Mouse (Mus musculus): ENCODE data around the gene Tfap4. TPM values are rescaled to one million over a fixed set of nuclear protein-coding genes. Genes with fewer than 3 reads are reported as not detected.
"Not testable (repeated sequence)": the region's sequence is repeated elsewhere in the genome, so short reads cannot be mapped to it uniquely, and the experiment has no call there.

Gene Tfap4
- polyA plus RNA-seq, 1 experiment, result 8.0 TPM

DNA sequence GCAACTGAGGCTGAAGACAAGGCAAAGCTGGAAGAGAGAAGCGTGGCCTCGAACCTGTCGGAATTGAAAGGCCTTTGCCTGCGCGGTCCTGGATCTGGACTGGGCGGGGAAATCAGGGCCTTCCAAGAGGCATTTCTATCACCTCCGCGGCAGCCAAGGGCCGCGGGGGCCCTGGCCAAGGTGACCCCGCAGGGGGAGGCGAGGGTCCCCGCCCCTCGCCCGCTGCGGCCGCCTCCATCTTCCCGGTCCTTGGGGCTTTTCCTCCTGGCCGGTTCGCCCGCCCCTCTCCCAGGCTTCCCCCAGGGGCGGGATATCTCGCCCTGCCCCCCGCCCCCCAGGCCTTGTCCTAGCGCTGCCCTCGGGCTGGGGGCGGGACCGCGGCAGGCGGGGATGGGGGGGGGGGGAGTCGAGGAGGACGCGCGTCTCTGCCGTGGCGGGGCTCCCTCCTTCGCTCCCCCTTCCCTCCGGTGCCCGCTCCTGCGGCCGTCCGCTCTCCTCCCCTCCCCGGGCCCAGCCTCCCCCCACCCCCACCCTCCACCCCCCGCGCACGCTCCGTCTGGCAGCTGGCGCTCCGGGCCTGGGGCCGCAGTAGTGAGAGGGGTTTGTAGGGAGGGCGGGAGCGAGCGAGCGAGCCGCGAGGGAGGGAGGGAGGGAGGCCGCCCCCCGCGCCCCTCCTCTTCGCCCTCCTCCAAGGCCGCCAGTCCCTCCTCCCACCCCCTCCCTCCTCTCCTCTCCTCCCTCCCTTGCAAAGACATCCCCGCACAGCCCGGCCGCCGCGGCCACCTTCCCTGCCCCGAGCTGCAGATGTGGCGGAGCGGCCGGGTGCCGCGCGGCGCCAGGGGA, 34.5 kb upstream of the Tfap4 start, which contains the start of gene Glis2:
Gene Glis2 (plus strand): TSS at position 743 of the 843 bp plus-strand sequence.
- Histone ChIP-seq H3K4me1 (ENCODE audit: control insufficient read depth, insufficient read depth, low read length) (no peaks in the 10 kb centered on the region), H3K4me3 (ENCODE audit: insufficient read depth, low read length) (peak within 1 kb of the TSS; percentile 58), H3K27ac (ENCODE audit: insufficient read depth, low read depth, low read length) (no peak within 1 kb of the TSS)
- TF ChIP-seq CTCF (IDR thresholded peaks at IDR 0.05; ENCODE audit: low read depth, low read length) (no peak), POLR2A (IDR thresholded peaks at IDR 0.05; ENCODE audit: borderline replicate concordance, low read depth, low read length) (no peak)

DNA sequence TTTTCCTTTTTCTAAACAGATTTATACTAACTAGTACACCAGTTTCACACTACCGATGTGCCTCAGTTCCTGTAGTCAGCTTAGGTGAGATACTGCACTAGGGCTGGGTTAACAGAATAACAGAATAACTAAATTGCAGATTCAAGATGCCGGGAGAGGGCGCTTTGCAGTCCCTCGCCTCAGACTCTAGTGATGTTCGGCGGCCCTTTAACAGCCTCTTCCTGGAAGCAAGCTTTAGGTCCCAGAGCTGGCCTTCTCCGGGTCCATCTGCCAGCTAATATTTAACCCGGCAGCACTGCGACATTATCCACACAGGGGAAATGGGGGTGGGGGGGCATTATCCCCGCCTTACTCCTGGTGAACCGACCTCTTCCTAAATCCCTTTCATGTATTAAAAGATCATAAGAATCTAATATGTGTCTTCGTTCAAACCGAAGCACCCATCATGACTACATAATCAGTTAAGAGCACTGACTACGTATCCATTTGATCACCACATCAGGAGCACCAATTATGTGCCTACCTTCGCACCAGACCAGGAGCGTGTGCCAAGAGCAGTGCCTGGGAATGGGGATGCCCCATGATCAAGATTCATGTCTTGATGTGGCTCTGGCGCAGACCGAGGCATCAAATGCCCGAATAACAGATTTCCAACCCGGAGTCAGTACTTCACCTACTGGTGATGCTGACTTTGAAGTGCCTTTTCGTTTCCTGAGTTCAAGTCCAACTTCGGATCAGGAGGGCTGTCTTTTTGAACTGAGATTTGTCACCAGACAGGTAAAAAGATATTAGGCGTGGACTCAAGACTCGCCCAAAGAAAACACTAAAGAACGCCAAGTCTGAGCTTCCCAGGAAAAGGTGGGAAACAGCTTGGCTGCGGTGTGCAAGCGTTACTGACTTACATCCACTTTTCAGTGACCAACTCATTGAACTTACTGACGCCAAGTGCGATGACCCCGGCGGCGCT, 33.5 kb upstream of the Tfap4 start:
- H3K27ac ChIP-seq (ENCODE audit: insufficient read depth, low read depth, low read length), result no peak overlapping the region
- no peaks in the 10 kb centered on the region for H3K4me1 ChIP-seq (ENCODE audit: control insufficient read depth, insufficient read depth, low read length)
- H3K4me3 ChIP-seq (ENCODE audit: insufficient read depth, low read length), result no peak overlapping the region
- TF ChIP-seq CTCF (IDR thresholded peaks at IDR 0.05; ENCODE audit: low read depth, low read length) (no peak), POLR2A (IDR thresholded peaks at IDR 0.05; ENCODE audit: borderline replicate concordance, low read depth, low read length) (no peak)

DNA sequence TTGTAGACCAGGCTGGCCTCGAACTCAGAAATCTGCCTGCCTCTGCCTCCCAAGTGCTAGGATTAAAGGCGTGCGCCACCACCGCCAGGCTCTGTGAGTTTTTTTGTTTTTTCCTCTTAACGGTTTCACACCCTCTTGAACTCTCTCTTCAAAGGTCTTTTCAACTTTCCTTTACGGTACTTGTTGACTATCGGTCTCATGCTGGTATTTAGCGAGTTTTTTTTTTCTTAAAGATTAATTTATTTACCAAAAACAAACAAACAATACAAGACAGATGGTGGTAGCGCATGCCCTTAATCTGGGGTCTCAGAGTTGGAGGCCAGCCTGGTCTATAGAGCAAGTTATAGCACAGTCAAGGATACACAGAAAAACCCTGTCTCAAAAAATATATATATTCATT, 30.6 kb upstream of the Tfap4 start:
- no peak overlapping the region for H3K27ac ChIP-seq (ENCODE audit: insufficient read depth, low read depth, low read length)
- TF ChIP-seq POLR2A (IDR thresholded peaks at IDR 0.05; ENCODE audit: borderline replicate concordance, low read depth, low read length), result no peak
- no peak for TF ChIP-seq CTCF (IDR thresholded peaks at IDR 0.05; ENCODE audit: low read depth, low read length)
- H3K4me3 ChIP-seq (ENCODE audit: insufficient read depth, low read length), result no peak overlapping the region
- peaks cover 20% of the 10 kb centered on the region for H3K4me1 ChIP-seq (ENCODE audit: control insufficient read depth, insufficient read depth, low read length)

DNA sequence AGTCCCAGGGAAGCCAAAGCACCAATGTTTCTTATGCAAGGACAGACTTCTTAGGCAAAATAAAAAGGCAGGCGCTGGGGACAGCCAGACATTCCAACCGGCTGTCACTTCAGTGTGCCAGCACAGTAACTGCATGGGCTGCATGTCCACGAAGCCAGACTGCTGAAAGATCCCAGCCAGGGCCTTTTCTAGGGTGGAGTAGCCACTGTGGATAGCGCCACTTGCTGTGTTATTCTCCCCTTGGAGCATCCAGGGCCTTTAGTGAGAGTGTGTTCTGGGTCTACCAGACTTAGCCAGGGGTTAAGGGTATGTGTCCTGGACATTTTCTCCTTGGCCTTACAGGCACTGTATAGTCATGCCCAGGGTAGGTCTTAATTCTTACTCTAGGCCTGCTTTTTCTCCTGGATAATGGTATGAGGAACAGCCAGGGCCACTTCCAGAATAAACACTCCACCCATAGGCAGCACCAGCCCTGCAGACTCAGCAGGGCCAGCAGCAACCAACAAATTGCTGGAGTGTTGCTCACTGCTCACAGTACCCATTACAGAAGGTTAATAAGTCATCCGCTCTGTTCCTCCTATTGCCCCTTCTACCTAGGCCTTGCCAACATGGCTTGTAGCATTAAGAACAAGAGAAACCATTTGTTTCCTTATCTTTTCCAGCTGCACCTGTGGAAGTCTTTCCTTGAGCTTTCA, 28.0 kb upstream of the Tfap4 start:
- Histone ChIP-seq H3K4me1 (ENCODE audit: control insufficient read depth, insufficient read depth, low read length) (peaks cover 30% of the 10 kb centered on the region), H3K4me3 (ENCODE audit: insufficient read depth, low read length) (no peak overlapping the region), H3K27ac (ENCODE audit: insufficient read depth, low read depth, low read length) (peak overlapping the region; percentile 76)
- no peak for TF ChIP-seq CTCF (IDR thresholded peaks at IDR 0.05; ENCODE audit: low read depth, low read length)
- no peak for TF ChIP-seq POLR2A (IDR thresholded peaks at IDR 0.05; ENCODE audit: borderline replicate concordance, low read depth, low read length)

DNA sequence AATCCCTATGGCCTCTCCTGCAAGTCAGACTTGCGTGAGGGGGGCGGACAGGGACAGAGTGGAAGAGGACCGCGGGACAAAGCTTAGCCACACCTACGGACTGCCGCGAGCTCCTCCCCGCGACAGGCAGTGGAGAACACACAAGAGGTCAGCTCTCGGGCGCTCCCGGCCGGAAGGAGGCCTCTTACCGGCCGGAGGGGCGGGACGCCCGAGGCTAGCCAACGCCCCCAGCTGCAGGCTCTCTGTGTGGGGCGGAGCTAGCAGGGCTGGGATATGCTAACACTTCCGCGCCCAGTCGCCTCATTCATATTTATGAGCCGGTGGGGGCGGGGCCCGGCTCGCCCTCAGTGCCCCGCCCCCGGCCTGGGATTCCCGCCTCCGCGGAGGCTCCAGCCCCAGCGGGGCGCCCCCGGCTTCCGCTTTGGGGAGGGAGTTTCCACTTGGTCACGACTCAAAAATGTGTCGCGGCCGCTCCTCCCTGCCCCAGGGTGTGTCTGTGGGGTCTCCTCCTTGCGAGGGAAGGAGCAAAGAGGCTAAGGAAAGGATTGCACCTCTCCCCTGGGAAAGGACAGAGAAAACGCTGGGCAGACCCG, 27.0 kb upstream of the Tfap4 start:
- Histone ChIP-seq H3K4me1 (ENCODE audit: control insufficient read depth, insufficient read depth, low read length) (peaks cover 30% of the 10 kb centered on the region), H3K27ac (ENCODE audit: insufficient read depth, low read depth, low read length) (peak overlapping the region; percentile 76), H3K4me3 (ENCODE audit: insufficient read depth, low read length) (peak overlapping the region; percentile 66)
- TF ChIP-seq CTCF (IDR thresholded peaks at IDR 0.05; ENCODE audit: low read depth, low read length), result no peak
- TF ChIP-seq POLR2A (IDR thresholded peaks at IDR 0.05; ENCODE audit: borderline replicate concordance, low read depth, low read length), result 0 out of 2 replicates have a peak, but pooled peaks have one; percentile 12

DNA sequence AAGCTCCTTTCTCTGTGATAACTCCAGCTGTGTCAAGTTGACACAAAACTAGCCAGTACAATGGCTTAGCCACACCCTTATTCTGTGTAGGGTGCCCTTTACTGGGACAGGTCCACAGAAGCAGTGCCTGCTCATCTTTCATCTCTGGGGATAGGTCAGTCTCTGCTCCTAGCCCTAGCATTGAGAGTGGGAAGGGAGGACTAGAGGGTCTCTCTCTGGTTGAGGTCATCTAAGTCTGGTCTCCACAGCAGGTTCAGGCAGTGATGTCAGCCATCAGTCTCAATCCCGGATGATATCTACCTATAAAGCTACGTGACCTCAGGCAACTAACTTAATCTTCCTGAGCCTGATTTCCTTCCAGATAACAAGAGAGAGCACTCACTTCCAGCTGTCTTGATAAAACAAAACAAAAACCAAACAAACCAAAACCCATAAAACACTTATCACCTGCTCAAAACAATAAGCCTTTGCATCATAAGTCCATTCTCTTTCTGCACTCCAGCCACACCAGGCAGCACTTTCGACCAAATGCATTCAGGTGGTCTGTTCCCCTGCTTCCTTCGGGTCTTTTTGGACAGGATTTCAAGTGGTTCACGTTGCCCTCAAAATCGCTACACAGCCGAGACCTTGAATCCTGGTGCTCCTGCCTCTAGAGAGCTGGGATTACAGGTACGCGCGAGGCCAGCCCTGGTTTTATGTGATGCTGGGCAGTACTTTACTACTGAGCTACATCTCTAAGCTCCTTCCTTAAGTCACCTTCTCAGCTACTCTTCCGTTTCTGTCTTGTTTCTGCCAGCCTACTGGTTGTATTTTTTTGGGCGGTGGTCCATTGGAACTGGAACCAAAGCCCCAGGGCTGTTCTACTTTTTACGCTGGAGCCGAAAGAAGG, 26.2 kb upstream of the Tfap4 start:
- TF ChIP-seq CTCF (IDR thresholded peaks at IDR 0.05; ENCODE audit: low read depth, low read length), result no peak
- no peak for TF ChIP-seq POLR2A (IDR thresholded peaks at IDR 0.05; ENCODE audit: borderline replicate concordance, low read depth, low read length)
- peaks cover 30% of the 10 kb centered on the region for H3K4me1 ChIP-seq (ENCODE audit: control insufficient read depth, insufficient read depth, low read length)
- H3K4me3 ChIP-seq (ENCODE audit: insufficient read depth, low read length), result peak overlapping the region; percentile 66
- H3K27ac ChIP-seq (ENCODE audit: insufficient read depth, low read depth, low read length), result peak overlapping the region; percentile 42; the same call in 1 of the 2 replicates

DNA sequence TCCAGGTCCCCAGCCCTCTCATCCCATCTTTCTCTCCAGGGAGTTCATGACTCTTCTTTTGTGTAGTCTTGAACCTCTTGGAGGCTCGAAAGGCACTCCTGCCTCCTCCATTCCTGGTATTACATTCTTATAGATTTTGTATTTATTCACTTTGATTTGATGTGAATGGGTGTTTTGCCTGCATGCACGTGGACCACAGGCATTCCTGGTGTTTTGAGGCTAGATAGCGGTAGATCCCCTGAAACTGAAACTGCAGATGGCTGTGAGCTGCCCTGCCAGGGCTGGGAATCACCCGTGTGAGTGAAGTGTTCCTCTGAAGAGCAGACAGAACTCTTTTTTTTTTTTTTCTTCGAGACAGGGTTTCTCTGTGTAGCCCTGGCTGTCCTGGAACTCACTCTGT, 24.8 kb upstream of the Tfap4 start:
- Histone ChIP-seq H3K4me1 (ENCODE audit: control insufficient read depth, insufficient read depth, low read length) (peaks cover 30% of the 10 kb centered on the region), H3K27ac (ENCODE audit: insufficient read depth, low read depth, low read length) (no peak overlapping the region), H3K4me3 (ENCODE audit: insufficient read depth, low read length) (no peak overlapping the region)
- no peak for TF ChIP-seq CTCF (IDR thresholded peaks at IDR 0.05; ENCODE audit: low read depth, low read length)
- TF ChIP-seq POLR2A (IDR thresholded peaks at IDR 0.05; ENCODE audit: borderline replicate concordance, low read depth, low read length), result no peak

DNA sequence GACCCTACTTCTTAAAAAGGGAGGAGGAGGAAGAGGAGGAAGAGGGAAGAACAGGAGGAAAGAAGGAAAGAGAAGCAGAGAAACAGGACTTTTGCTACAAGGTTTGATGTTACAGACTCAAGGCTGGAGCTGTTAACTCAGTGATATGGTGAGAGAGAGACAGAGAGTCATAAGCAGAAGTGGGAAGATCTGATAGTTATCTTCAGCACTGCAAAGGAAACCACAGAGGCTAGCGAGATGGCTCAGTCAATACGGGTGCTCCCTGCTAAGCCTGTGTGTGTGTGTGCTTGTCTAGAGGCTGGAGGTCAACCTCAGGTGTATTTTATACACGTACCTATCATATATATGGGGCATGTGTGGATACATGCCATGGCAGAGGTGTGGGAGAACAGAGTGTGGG, 24.2 kb upstream of the Tfap4 start:
- Histone ChIP-seq H3K27ac (ENCODE audit: insufficient read depth, low read depth, low read length) (no peak overlapping the region), H3K4me3 (ENCODE audit: insufficient read depth, low read length) (no peak overlapping the region), H3K4me1 (ENCODE audit: control insufficient read depth, insufficient read depth, low read length) (peaks cover 32% of the 10 kb centered on the region)
- TF ChIP-seq POLR2A (IDR thresholded peaks at IDR 0.05; ENCODE audit: borderline replicate concordance, low read depth, low read length) (no peak), CTCF (IDR thresholded peaks at IDR 0.05; ENCODE audit: low read depth, low read length) (no peak)

DNA sequence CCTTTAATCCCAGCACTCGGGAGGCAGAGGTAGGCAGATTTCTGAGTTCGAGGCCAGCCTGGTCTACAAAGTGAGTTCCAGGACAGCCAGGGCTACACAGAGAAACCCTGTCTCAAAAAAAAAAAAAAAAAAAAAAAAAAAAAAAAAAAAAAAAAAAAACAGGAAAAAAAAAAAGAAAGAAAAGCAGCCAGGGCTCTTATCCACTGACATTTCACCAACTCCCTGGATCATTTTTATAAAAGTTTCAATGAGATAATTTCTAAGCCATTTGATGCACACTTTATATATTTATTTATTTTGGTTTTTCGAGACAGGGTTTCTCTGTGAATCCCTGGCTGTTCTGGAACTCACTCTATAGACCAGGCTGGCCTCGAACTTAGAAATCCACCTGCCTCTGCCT, 21.5 kb upstream of the Tfap4 start:
- H3K4me3 ChIP-seq (ENCODE audit: insufficient read depth, low read length); H3K27ac ChIP-seq (ENCODE audit: insufficient read depth, low read depth, low read length): not testable (repeated sequence)
- H3K4me1 ChIP-seq (ENCODE audit: control insufficient read depth, insufficient read depth, low read length), result peaks cover 23% of the 10 kb centered on the region
